Mouse (Mus musculus): ENCODE results near the gene Atp11a. TPM values are rescaled to one million over a fixed set of nuclear protein-coding genes. Genes with fewer than 3 reads are reported as not detected.

Atp11a gene
- polyA plus RNA-seq, 1 experiment: 44.3 TPM

GRCm38 (mm10) chr8:12825686-12826237 lies 68.9 kb downstream of the Atp11a start:
- TF ChIP-seq CTCF (IDR thresholded peaks at IDR 0.05; ENCODE audit: extremely low read depth, insufficient read depth, low read length) (no peak), POLR2A (IDR thresholded peaks at IDR 0.05; ENCODE audit: extremely low read depth, insufficient read depth, low read length) (no peak)
- Histone ChIP-seq H3K4me1 (ENCODE audit: control insufficient read depth, insufficient read depth, low read length) (no peaks in the 10 kb centered on the region), H3K27ac (ENCODE audit: insufficient read depth, low read length) (no peak overlapping the region), H3K4me3 (ENCODE audit: insufficient read depth, low read length) (no peak overlapping the region)

- Histone ChIP-seq H3K4me1 (ENCODE audit: control insufficient read depth, insufficient read depth, low read length) (no peaks in the 10 kb centered on the region), H3K27ac (ENCODE audit: insufficient read depth, low read length) (no peak overlapping the region), H3K4me3 (ENCODE audit: insufficient read depth, low read length) (no peak overlapping the region)
- no peak for TF ChIP-seq POLR2A (IDR thresholded peaks at IDR 0.05; ENCODE audit: extremely low read depth, insufficient read depth, low read length)
- no peak for TF ChIP-seq CTCF (IDR thresholded peaks at IDR 0.05; ENCODE audit: extremely low read depth, insufficient read depth, low read length)
Measured at GRCm38 (mm10) chr8:12827124-12827523, 70.3 kb downstream of the Atp11a start.

- H3K27ac ChIP-seq (ENCODE audit: insufficient read depth, low read length): no peak overlapping the region
- TF ChIP-seq CTCF (IDR thresholded peaks at IDR 0.05; ENCODE audit: extremely low read depth, insufficient read depth, low read length) (no peak), POLR2A (IDR thresholded peaks at IDR 0.05; ENCODE audit: extremely low read depth, insufficient read depth, low read length) (no peak)
- H3K4me1 ChIP-seq (ENCODE audit: control insufficient read depth, insufficient read depth, low read length): no peaks in the 10 kb centered on the region
- H3K4me3 ChIP-seq (ENCODE audit: insufficient read depth, low read length): no peak overlapping the region
Measured at GRCm38 (mm10) chr8:12828298-12828697, 71.5 kb downstream of the Atp11a start.

- Histone ChIP-seq H3K4me1 (ENCODE audit: control insufficient read depth, insufficient read depth, low read length) (no peaks in the 10 kb centered on the region), H3K4me3 (ENCODE audit: insufficient read depth, low read length) (no peak overlapping the region), H3K27ac (ENCODE audit: insufficient read depth, low read length) (no peak overlapping the region)
- TF ChIP-seq POLR2A (IDR thresholded peaks at IDR 0.05; ENCODE audit: extremely low read depth, insufficient read depth, low read length): no peak
- no peak for TF ChIP-seq CTCF (IDR thresholded peaks at IDR 0.05; ENCODE audit: extremely low read depth, insufficient read depth, low read length)
Measured at GRCm38 (mm10) chr8:12829381-12829780, 72.6 kb downstream of the Atp11a start.

GRCm38 (mm10) chr8:12831659-12832589 lies 75.1 kb downstream of the Atp11a start:
- Histone ChIP-seq H3K27ac (ENCODE audit: insufficient read depth, low read length) (no peak overlapping the region), H3K4me1 (ENCODE audit: control insufficient read depth, insufficient read depth, low read length) (no peaks in the 10 kb centered on the region), H3K4me3 (ENCODE audit: insufficient read depth, low read length) (no peak overlapping the region)
- TF ChIP-seq POLR2A (IDR thresholded peaks at IDR 0.05; ENCODE audit: extremely low read depth, insufficient read depth, low read length) (no peak), CTCF (IDR thresholded peaks at IDR 0.05; ENCODE audit: extremely low read depth, insufficient read depth, low read length) (no peak)

GRCm38 (mm10) chr8:12833616-12834015 lies 76.8 kb downstream of the Atp11a start:
- Histone ChIP-seq H3K4me1 (ENCODE audit: control insufficient read depth, insufficient read depth, low read length) (no peaks in the 10 kb centered on the region), H3K4me3 (ENCODE audit: insufficient read depth, low read length) (no peak overlapping the region), H3K27ac (ENCODE audit: insufficient read depth, low read length) (no peak overlapping the region)
- no peak for TF ChIP-seq CTCF (IDR thresholded peaks at IDR 0.05; ENCODE audit: extremely low read depth, insufficient read depth, low read length)
- no peak for TF ChIP-seq POLR2A (IDR thresholded peaks at IDR 0.05; ENCODE audit: extremely low read depth, insufficient read depth, low read length)

GRCm38 (mm10) chr8:12840834-12841233 lies 84.0 kb downstream of the Atp11a start:
- TF ChIP-seq CTCF (IDR thresholded peaks at IDR 0.05; ENCODE audit: extremely low read depth, insufficient read depth, low read length) (no peak), POLR2A (IDR thresholded peaks at IDR 0.05; ENCODE audit: extremely low read depth, insufficient read depth, low read length) (no peak)
- Histone ChIP-seq H3K27ac (ENCODE audit: insufficient read depth, low read length) (no peak overlapping the region), H3K4me1 (ENCODE audit: control insufficient read depth, insufficient read depth, low read length) (no peaks in the 10 kb centered on the region), H3K4me3 (ENCODE audit: insufficient read depth, low read length) (no peak overlapping the region)

GRCm38 (mm10) chr8:12842342-12842995 lies 85.7 kb downstream of the Atp11a start:
- no peak for TF ChIP-seq CTCF (IDR thresholded peaks at IDR 0.05; ENCODE audit: extremely low read depth, insufficient read depth, low read length)
- TF ChIP-seq POLR2A (IDR thresholded peaks at IDR 0.05; ENCODE audit: extremely low read depth, insufficient read depth, low read length): no peak
- no peak overlapping the region for H3K27ac ChIP-seq (ENCODE audit: insufficient read depth, low read length)
- no peaks in the 10 kb centered on the region for H3K4me1 ChIP-seq (ENCODE audit: control insufficient read depth, insufficient read depth, low read length)
- no peak overlapping the region for H3K4me3 ChIP-seq (ENCODE audit: insufficient read depth, low read length)

GRCm38 (mm10) chr8:12844347-12844950 lies 87.6 kb downstream of the Atp11a start:
- no peak overlapping the region for H3K4me3 ChIP-seq (ENCODE audit: insufficient read depth, low read length)
- no peak for TF ChIP-seq CTCF (IDR thresholded peaks at IDR 0.05; ENCODE audit: extremely low read depth, insufficient read depth, low read length)
- TF ChIP-seq POLR2A (IDR thresholded peaks at IDR 0.05; ENCODE audit: extremely low read depth, insufficient read depth, low read length): no peak
- no peaks in the 10 kb centered on the region for H3K4me1 ChIP-seq (ENCODE audit: control insufficient read depth, insufficient read depth, low read length)
- no peak overlapping the region for H3K27ac ChIP-seq (ENCODE audit: insufficient read depth, low read length)

Measured in cortical plate, adult 2 months (tissue).